Mouse (Mus musculus) heart, embryonic 15.5 days (tissue): ENCODE data around the gene Car15. TPM values are rescaled to one million over a fixed set of nuclear protein-coding genes. Genes with fewer than 3 reads are reported as not detected.

Experiments used
- polyA plus RNA-seq: library from polyadenylated mRNA; unstranded; fragments of >200 nt; fragmentation: Nextera tagmentation; extraction: Ambion mirVana; gene quantifications from 2 replicates; pipeline ENCODE4 v1.2.1, GENCODE M21; 2015

Car15 gene
- polyA plus RNA-seq, 1 experiment from 2014 or later: 1.5 TPM

Other genes starting within 250 kb of the Car15 start
- 17.2 and 23.2 TPM in 2 replicates for gene Smpd4, start 219.0 kb downstream of the Car15 start, polyA plus RNA-seq
- 3.1 and 3.2 TPM in 2 replicates for gene Ccdc74a, start 191.9 kb downstream of the Car15 start, polyA plus RNA-seq
- gene Med15, start 105.5 kb downstream of the Car15 start, polyA plus RNA-seq: 25.6 and 37.2 TPM in 2 replicates
- gene Klhl22, start 78.7 kb downstream of the Car15 start, polyA plus RNA-seq: 33.0 and 45.7 TPM in 2 replicates
- gene Scarf2, start 41.1 kb downstream of the Car15 start, polyA plus RNA-seq: 6.6 and 11.3 TPM in 2 replicates
- not detected in 2 replicates for gene B830017H08Rik, start 5.2 kb downstream of the Car15 start, polyA plus RNA-seq
- gene Gm20518, start 53.3 kb upstream of the Car15 start, polyA plus RNA-seq: 0.19 and 0.24 TPM in 2 replicates
- 0.03 TPM in 1 of 2 replicates, not detected in the other for gene Tssk1, start 55.9 kb upstream of the Car15 start, polyA plus RNA-seq
- 41.8 and 58.9 TPM in 2 replicates for gene Dgcr2, start 60.2 kb upstream of the Car15 start, polyA plus RNA-seq
- gene Tssk2, start 60.3 kb upstream of the Car15 start, polyA plus RNA-seq: not detected in 2 replicates
- gene Ess2, start 73.0 kb upstream of the Car15 start, polyA plus RNA-seq: 25.0 and 34.5 TPM in 2 replicates
- gene Gsc2, start 76.7 kb upstream of the Car15 start, polyA plus RNA-seq: not detected in 2 replicates
- 22.5 and 37.4 TPM in 2 replicates for gene Slc25a1, start 89.9 kb upstream of the Car15 start, polyA plus RNA-seq
- gene Vpreb2, start 142.1 kb upstream of the Car15 start, polyA plus RNA-seq: not detected in 2 replicates
- 55.8 and 60.4 TPM in 2 replicates for gene Dgcr6, start 214.5 kb upstream of the Car15 start, polyA plus RNA-seq